Mouse (Mus musculus) midbrain, embryonic 15.5 days (tissue): ENCODE measurements at regions not wholly inside any gene's neighbourhood (a gene's known extent, or its start where the extent isn't known, plus 50 kb on each side); places are given as distances from the start of the nearest gene placed in this dataset.

ENCODE experiments used
- ATAC-seq: fragments of 200-750 bp; cut with Nextera tagmentation; replicated peaks from 2 replicates; pipeline ENCODE4 v1.8.0; 2017; ENCODE audit warnings: moderate TSS enrichment
- H3K27ac ChIP-seq: fragments of 300-500 bp; sonication (generic); 2 replicates; pipeline ENCODE4 v1.5.1; 2015; ENCODE audit warnings: mild to moderate bottlenecking, inconsistent platforms
- H3K27me3 ChIP-seq: fragments of 300-500 bp; sonication (generic); replicated peaks from 2 replicates; pipeline ENCODE4 v1.6.1; 2015; ENCODE audit warnings: inconsistent platforms
- H3K36me3 ChIP-seq: fragments of 300-500 bp; sonication (generic); replicated peaks from 2 replicates; pipeline ENCODE4 v1.6.1; 2015; ENCODE audit warnings: inconsistent platforms
- H3K4me1 ChIP-seq: fragments of 300-500 bp; sonication (generic); 2 replicates; pipeline ENCODE4 v1.6.1; 2015; ENCODE audit warnings: inconsistent platforms
- H3K4me2 ChIP-seq: fragments of 300-500 bp; sonication (generic); 2 replicates; pipeline ENCODE4 v1.6.1; 2015; ENCODE audit warnings: inconsistent platforms, mild to moderate bottlenecking, moderate library complexity
- H3K4me3 ChIP-seq: fragments of 300-500 bp; sonication (generic); 2 replicates; pipeline ENCODE4 v1.5.1; 2015; ENCODE audit warnings: mild to moderate bottlenecking, inconsistent platforms
- H3K9ac ChIP-seq: fragments of 300-500 bp; sonication (generic); 2 replicates; pipeline ENCODE4 v1.6.1; 2015; ENCODE audit warnings: mild to moderate bottlenecking, inconsistent platforms
- H3K9me3 ChIP-seq: fragments of 300-500 bp; sonication (generic); 2 replicates; pipeline ENCODE4 v1.6.1; 2016; ENCODE audit warnings: inconsistent platforms
- WGBS: fragments of 180-500 bp; shearing (Covaris S2); methylation state at CpG from one replicate; pipeline ENCODE4 v1.1.7; 2015; ENCODE audit warnings: mixed read lengths; 5-methylcytosine and 5-hydroxymethylcytosine counted together

- Histone ChIP-seq H3K36me3 (no peaks in the 10 kb centered on the region), H3K4me2 (no peak overlapping the region), H3K9me3 (no peaks in the 10 kb centered on the region), H3K4me1 (peaks cover 12% of the 10 kb centered on the region), H3K27me3 (no peaks in the 10 kb centered on the region), H3K9ac (no peak overlapping the region), H3K27ac (no peak overlapping the region), H3K4me3 (no peak overlapping the region)
- WGBS, result 74% methylated on average over 7 of the region's 7 CpGs
- no peak for ATAC-seq
Observed at GRCm38 (mm10) chr16:30875235-30875829, 205.9 kb downstream of the Xxylt1 start.

- Histone ChIP-seq H3K36me3 (no peaks in the 10 kb centered on the region), H3K27me3 (no peaks in the 10 kb centered on the region), H3K9me3 (no peaks in the 10 kb centered on the region), H3K9ac (no peak overlapping the region), H3K4me3 (no peak overlapping the region), H3K27ac (no peak overlapping the region), H3K4me2 (no peak overlapping the region), H3K4me1 (peaks cover 13% of the 10 kb centered on the region)
- 89% methylated on average over 1 of the region's 1 CpGs for WGBS
- ATAC-seq, result no peak
Observed at GRCm38 (mm10) chr16:30878821-30879220, 202.4 kb downstream of the Xxylt1 start.

- Histone ChIP-seq H3K4me2 (no peak overlapping the region), H3K27ac (no peak overlapping the region), H3K4me1 (peaks cover 13% of the 10 kb centered on the region), H3K4me3 (no peak overlapping the region), H3K36me3 (no peaks in the 10 kb centered on the region), H3K9ac (no peak overlapping the region), H3K9me3 (no peaks in the 10 kb centered on the region), H3K27me3 (no peaks in the 10 kb centered on the region)
- 86% methylated on average over 1 of the region's 1 CpGs for WGBS
- no peak for ATAC-seq
Observed at GRCm38 (mm10) chr16:30879878-30880277, 201.4 kb downstream of the Xxylt1 start.

- Histone ChIP-seq H3K4me1 (peaks cover 13% of the 10 kb centered on the region), H3K9me3 (no peaks in the 10 kb centered on the region)
- ATAC-seq, result no peak
Observed at GRCm38 (mm10) chr16:30880682-30881081, 200.6 kb downstream of the Xxylt1 start.

GRCm38 (mm10) chr16:30881186-30881585 lies 200.0 kb downstream of the Xxylt1 start:
- Histone ChIP-seq H3K27ac (no peak overlapping the region), H3K9ac (no peak overlapping the region), H3K4me1 (peaks cover 13% of the 10 kb centered on the region), H3K4me2 (no peak overlapping the region), H3K4me3 (no peak overlapping the region), H3K36me3 (no peaks in the 10 kb centered on the region), H3K27me3 (no peaks in the 10 kb centered on the region), H3K9me3 (no peaks in the 10 kb centered on the region)
- ATAC-seq, result no peak
- 78% methylated on average over 5 of the region's 5 CpGs for WGBS

More at GRCm38 (mm10) chr16:30880682-30881081, 200.6 kb downstream of the Xxylt1 start:
- Histone ChIP-seq H3K27me3 (no peaks in the 10 kb centered on the region), H3K27ac (no peak overlapping the region), H3K36me3 (no peaks in the 10 kb centered on the region), H3K9ac (no peak overlapping the region), H3K4me2 (no peak overlapping the region), H3K4me3 (no peak overlapping the region)
- 93% methylated on average over 3 of the region's 3 CpGs for WGBS

GRCm38 (mm10) chr16:30883490-30884188 lies 197.6 kb downstream of the Xxylt1 start:
- WGBS, result 30% methylated on average over 13 of the region's 13 CpGs
- Histone ChIP-seq H3K4me3 (no peak overlapping the region), H3K4me2 (no peak overlapping the region), H3K4me1 (peaks cover 13% of the 10 kb centered on the region), H3K9me3 (no peaks in the 10 kb centered on the region), H3K36me3 (no peaks in the 10 kb centered on the region), H3K9ac (no peak overlapping the region), H3K27ac (0 out of 2 replicates have a peak overlapping the region, but pooled peaks have one; percentile 20), H3K27me3 (no peaks in the 10 kb centered on the region)
- ATAC-seq, result no peak; the same call in 1 of the 2 replicates

GRCm38 (mm10) chr16:30884189-30884551 lies 197.1 kb downstream of the Xxylt1 start:
- H3K4me2 ChIP-seq, result no peak overlapping the region
- H3K4me1 ChIP-seq, result peaks cover 13% of the 10 kb centered on the region
- ATAC-seq, result no peak
- WGBS, result 55% methylated on average over 6 of the region's 6 CpGs
- H3K27ac ChIP-seq, result 0 out of 2 replicates have a peak overlapping the region, but pooled peaks have one; percentile 20
- H3K9ac ChIP-seq, result no peak overlapping the region
- H3K36me3 ChIP-seq, result no peaks in the 10 kb centered on the region
- H3K4me3 ChIP-seq, result no peak overlapping the region
- H3K27me3 ChIP-seq, result no peaks in the 10 kb centered on the region
- H3K9me3 ChIP-seq, result no peaks in the 10 kb centered on the region

- no peak overlapping the region for H3K27ac ChIP-seq
- H3K4me2 ChIP-seq, result no peak overlapping the region
- no peak overlapping the region for H3K4me3 ChIP-seq
- H3K9ac ChIP-seq, result no peak overlapping the region
- peaks cover 13% of the 10 kb centered on the region for H3K4me1 ChIP-seq
- no peaks in the 10 kb centered on the region for H3K9me3 ChIP-seq
- H3K27me3 ChIP-seq, result no peaks in the 10 kb centered on the region
- ATAC-seq, result peak; percentile 66; the same call in 1 of the 2 replicates
- no peaks in the 10 kb centered on the region for H3K36me3 ChIP-seq
- WGBS, result 39% methylated on average over 1 of the region's 1 CpGs
Observed at GRCm38 (mm10) chr16:30886982-30887381, 194.2 kb downstream of the Xxylt1 start.

GRCm38 (mm10) chr16:30887536-30887935 lies 193.7 kb downstream of the Xxylt1 start:
- no peak overlapping the region for H3K4me3 ChIP-seq
- H3K4me1 ChIP-seq, result peaks cover 13% of the 10 kb centered on the region
- H3K36me3 ChIP-seq, result no peaks in the 10 kb centered on the region
- no peak overlapping the region for H3K4me2 ChIP-seq
- no peaks in the 10 kb centered on the region for H3K9me3 ChIP-seq
- no peaks in the 10 kb centered on the region for H3K27me3 ChIP-seq
- H3K27ac ChIP-seq, result no peak overlapping the region
- WGBS, result 91% methylated on average over 1 of the region's 1 CpGs
- H3K9ac ChIP-seq, result no peak overlapping the region
- no peak for ATAC-seq

GRCm38 (mm10) chr16:30888556-30889323 lies 192.5 kb downstream of the Xxylt1 start:
- H3K4me2 ChIP-seq, result no peak overlapping the region
- WGBS, result 89% methylated on average over 3 of the region's 3 CpGs

GRCm38 (mm10) chr16:30892606-30893005 lies 188.6 kb downstream of the Xxylt1 start:
- H3K9me3 ChIP-seq, result no peaks in the 10 kb centered on the region
- ATAC-seq, result no peak
- no peak overlapping the region for H3K9ac ChIP-seq
- H3K4me2 ChIP-seq, result no peak overlapping the region
- H3K36me3 ChIP-seq, result no peaks in the 10 kb centered on the region
- H3K27ac ChIP-seq, result no peak overlapping the region
- H3K4me3 ChIP-seq, result no peak overlapping the region
- WGBS, result 96% methylated on average over 6 of the region's 6 CpGs
- no peaks in the 10 kb centered on the region for H3K4me1 ChIP-seq
- H3K27me3 ChIP-seq, result no peaks in the 10 kb centered on the region

More at GRCm38 (mm10) chr16:30888556-30889323, 192.5 kb downstream of the Xxylt1 start:
- Histone ChIP-seq H3K27me3 (no peaks in the 10 kb centered on the region), H3K4me1 (peaks cover 5% of the 10 kb centered on the region), H3K9me3 (no peaks in the 10 kb centered on the region), H3K27ac (no peak overlapping the region), H3K4me3 (no peak overlapping the region), H3K9ac (no peak overlapping the region), H3K36me3 (no peaks in the 10 kb centered on the region)
- no peak for ATAC-seq

GRCm38 (mm10) chr16:30894086-30894485 lies 187.1 kb downstream of the Xxylt1 start:
- no peak overlapping the region for H3K4me3 ChIP-seq
- H3K4me2 ChIP-seq, result no peak overlapping the region
- H3K27ac ChIP-seq, result no peak overlapping the region
- no peaks in the 10 kb centered on the region for H3K27me3 ChIP-seq
- ATAC-seq, result no peak
- H3K4me1 ChIP-seq, result no peaks in the 10 kb centered on the region
- H3K9me3 ChIP-seq, result no peaks in the 10 kb centered on the region
- H3K9ac ChIP-seq, result no peak overlapping the region
- no peaks in the 10 kb centered on the region for H3K36me3 ChIP-seq
